Mouse (Mus musculus) C2C12 (cell line): ENCODE data around the gene Lef1. TPM values are rescaled to one million over a fixed set of nuclear protein-coding genes. Genes with fewer than 3 reads are reported as not detected.

ENCODE experiments used
- H3K27me3 ChIP-seq: one replicate; pipeline ENCODE4 v1.6.1; 2011; ENCODE audit not compliant: control insufficient read depth, insufficient read depth, insufficient read length
- H3K36me3 ChIP-seq: one replicate; pipeline ENCODE4 v1.6.1; 2011; ENCODE audit not compliant: control insufficient read depth, insufficient read depth
- H3K4me3 ChIP-seq: one replicate; pipeline ENCODE4 v1.5.1; 2011; ENCODE audit warnings: mild to moderate bottlenecking, control low read depth; ENCODE audit not compliant: poor library complexity, insufficient read depth, severe bottlenecking
- H3K79me2 ChIP-seq: one replicate; pipeline ENCODE4 v1.6.1; 2011; ENCODE audit not compliant: control insufficient read depth, insufficient read depth
- H3K79me3 ChIP-seq: one replicate; pipeline ENCODE4 v1.6.1; 2011; ENCODE audit warnings: low read depth, control low read depth
- H3ac ChIP-seq: one replicate; pipeline ENCODE3; 2011; ENCODE audit warnings: low read depth; ENCODE audit not compliant: control insufficient read depth, insufficient read length
- CEBPB ChIP-seq: IDR thresholded peaks from one replicate; pipeline ENCODE4 v1.6.1; 2011; ENCODE audit warnings: low read depth, mild to moderate bottlenecking, control low read depth, moderate library complexity
- CTCF ChIP-seq: IDR thresholded peaks from one replicate; pipeline ENCODE4 v1.5.1; 2011; ENCODE audit not compliant: control insufficient read depth, insufficient read depth, insufficient read length
- FOSL1 ChIP-seq: IDR thresholded peaks from one replicate; pipeline ENCODE4 v1.8.0; 2011; ENCODE audit warnings: mild to moderate bottlenecking, low read length; ENCODE audit not compliant: poor library complexity, insufficient read depth, severe bottlenecking
- MAX ChIP-seq: IDR thresholded peaks from one replicate; pipeline ENCODE4 v1.6.1; 2011; ENCODE audit warnings: mild to moderate bottlenecking, control low read depth
- MYOD1 ChIP-seq: IDR thresholded peaks from one replicate; pipeline ENCODE4 v1.6.1; 2011; ENCODE audit warnings: low read depth; ENCODE audit not compliant: control insufficient read depth, insufficient read length
- MYOG ChIP-seq: IDR thresholded peaks from one replicate; pipeline ENCODE4 v1.6.1; 2011; ENCODE audit not compliant: control insufficient read depth, insufficient read length; ENCODE audit errors: extremely low read depth
- USF1 ChIP-seq: IDR thresholded peaks from one replicate; pipeline ENCODE4 v1.6.1; 2011; ENCODE audit warnings: low read depth, mild to moderate bottlenecking, control low read depth, moderate library complexity
- polyA plus RNA-seq: library from polyadenylated mRNA; unstranded; fragments of >200 nt; fragmentation: generic; extraction: Trizol; gene quantifications from one replicate; pipeline ENCODE4 v1.2.1, GENCODE M21; 2012; ENCODE audit warnings: missing spikeins

Lef1 gene
- polyA plus RNA-seq, 1 experiment: 4.6 TPM

GRCm38 (mm10) chr3:131171292-131171960 lies 61.2 kb downstream of the Lef1 start:
- Histone ChIP-seq H3K79me2 (no peaks in the 10 kb centered on the region), H3K36me3 (no peaks in the 10 kb centered on the region), H3K4me3 (no peak overlapping the region), H3ac (no peak overlapping the region), H3K79me3 (no peaks in the 10 kb centered on the region), H3K27me3 (no peaks in the 10 kb centered on the region)
- TF ChIP-seq FOSL1 (no peak), MYOD1 (no peak), MYOG (no peak), CEBPB (no peak), MAX (no peak), USF1 (no peak), CTCF (no peak)

GRCm38 (mm10) chr3:131172293-131172692 lies 62.0 kb downstream of the Lef1 start:
- TF ChIP-seq MYOD1 (no peak), MAX (no peak), FOSL1 (no peak), USF1 (no peak), CTCF (no peak), MYOG (no peak), CEBPB (no peak)
- H3K27me3 ChIP-seq: no peaks in the 10 kb centered on the region
- H3ac ChIP-seq: no peak overlapping the region
- H3K79me2 ChIP-seq: no peaks in the 10 kb centered on the region
- H3K79me3 ChIP-seq: no peaks in the 10 kb centered on the region
- no peak overlapping the region for H3K4me3 ChIP-seq
- H3K36me3 ChIP-seq: no peaks in the 10 kb centered on the region

- Histone ChIP-seq H3ac (no peak overlapping the region), H3K79me2 (no peaks in the 10 kb centered on the region), H3K79me3 (no peaks in the 10 kb centered on the region), H3K4me3 (no peak overlapping the region), H3K36me3 (no peaks in the 10 kb centered on the region), H3K27me3 (no peaks in the 10 kb centered on the region)
- no peak for TF ChIP-seq FOSL1
- no peak for TF ChIP-seq USF1
- no peak for TF ChIP-seq MYOG
- TF ChIP-seq MYOD1: no peak
- no peak for TF ChIP-seq MAX
- no peak for TF ChIP-seq CTCF
- TF ChIP-seq CEBPB: no peak
Observed at GRCm38 (mm10) chr3:131181006-131181405, 70.7 kb downstream of the Lef1 start.

GRCm38 (mm10) chr3:131182158-131182557 lies 71.9 kb downstream of the Lef1 start:
- TF ChIP-seq CTCF (no peak), MYOD1 (no peak), USF1 (no peak)
- no peaks in the 10 kb centered on the region for H3K27me3 ChIP-seq
- no peak overlapping the region for H3ac ChIP-seq
- H3K79me2 ChIP-seq: no peaks in the 10 kb centered on the region
- no peaks in the 10 kb centered on the region for H3K36me3 ChIP-seq
- no peak overlapping the region for H3K4me3 ChIP-seq
- H3K79me3 ChIP-seq: no peaks in the 10 kb centered on the region

- no peaks in the 10 kb centered on the region for H3K79me3 ChIP-seq
- no peaks in the 10 kb centered on the region for H3K27me3 ChIP-seq
- H3K4me3 ChIP-seq: no peak overlapping the region
- no peak overlapping the region for H3ac ChIP-seq
- no peaks in the 10 kb centered on the region for H3K36me3 ChIP-seq
- no peaks in the 10 kb centered on the region for H3K79me2 ChIP-seq
- TF ChIP-seq USF1 (no peak), MYOD1 (no peak), CTCF (no peak), MYOG (no peak), CEBPB (no peak), FOSL1 (no peak), MAX (no peak)
Observed at GRCm38 (mm10) chr3:131186193-131186592, 75.9 kb downstream of the Lef1 start.

- Histone ChIP-seq H3K79me2 (no peaks in the 10 kb centered on the region), H3K4me3 (no peak overlapping the region), H3K27me3 (no peaks in the 10 kb centered on the region), H3K79me3 (no peaks in the 10 kb centered on the region), H3K36me3 (no peaks in the 10 kb centered on the region), H3ac (no peak overlapping the region)
- TF ChIP-seq MAX: no peak
- no peak for TF ChIP-seq USF1
- no peak for TF ChIP-seq CEBPB
- TF ChIP-seq MYOG: no peak
- TF ChIP-seq FOSL1: no peak
- no peak for TF ChIP-seq MYOD1
- no peak for TF ChIP-seq CTCF
Observed at GRCm38 (mm10) chr3:131190239-131190638, 80.0 kb downstream of the Lef1 start.
